Mouse (Mus musculus) CH12.LX (cell line): ENCODE data around the gene Krt35. TPM values are rescaled to one million over a fixed set of nuclear protein-coding genes. Genes with fewer than 3 reads are reported as not detected.

Source experiments
- DNase-seq: peaks from one replicate; pipeline ENCODE4 v3.0.0-alpha.2; 2013; ENCODE audit errors: extremely low read depth
- H3K27ac ChIP-seq: 2 replicates; pipeline ENCODE4 v1.5.1; 2012; ENCODE audit warnings: low read depth, mild to moderate bottlenecking, control low read depth, moderate library complexity; ENCODE audit not compliant: insufficient read depth
- H3K27me3 ChIP-seq: replicated peaks from 2 replicates; pipeline ENCODE3; 2012; ENCODE audit warnings: inconsistent platforms
- H3K36me3 ChIP-seq, 2 experiments: replicated peaks in 1 of 2; 2 replicates each; pipeline versions ENCODE3 to v1.6.1; 2012; ENCODE audit warnings: inconsistent platforms in 1 of 2, low read length in 1 of 2, mild to moderate bottlenecking in 1 of 2, mixed read lengths in 1 of 2, moderate library complexity in 1 of 2; ENCODE audit not compliant: control insufficient read depth in 1 of 2, insufficient read depth in 1 of 2
- H3K4me1 ChIP-seq, 2 experiments: 2 replicates each; pipeline ENCODE4 v1.6.1; 2012; ENCODE audit warnings: inconsistent platforms in 1 of 2, moderate library complexity in 1 of 2; ENCODE audit not compliant: insufficient read depth in 2 of 2, control insufficient read depth in 1 of 2
- H3K4me2 ChIP-seq: 2 replicates; pipeline ENCODE4 v1.6.1; 2012; ENCODE audit warnings: low read depth, mild to moderate bottlenecking, control low read depth; ENCODE audit not compliant: poor library complexity, insufficient read depth, severe bottlenecking
- H3K4me3 ChIP-seq, 3 experiments: fragments of 150-350 bp in 1 of 3; sonication (generic) in 1 of 3; replicated peaks in 1 of 3; 2 replicates each; pipeline versions ENCODE3 to v1.5.1; 2011 to 2012; ENCODE audit warnings: low read depth in 2 of 3, low read length in 2 of 3, mild to moderate bottlenecking in 2 of 3, moderate library complexity in 2 of 3, control low read depth in 1 of 3, improper control_type of control experiment in 1 of 3, inconsistent platforms in 1 of 3, mixed read lengths in 1 of 3; ENCODE audit not compliant: poor library complexity in 1 of 3
- H3K79me2 ChIP-seq: replicated peaks from 2 replicates; pipeline ENCODE4 v1.6.1; 2012; ENCODE audit warnings: mild to moderate bottlenecking, moderate library complexity; ENCODE audit not compliant: control insufficient read depth, poor library complexity, insufficient read depth, severe bottlenecking; ENCODE audit errors: extremely low read depth
- H3K9ac ChIP-seq: 2 replicates; pipeline ENCODE4 v1.6.1; 2012; ENCODE audit warnings: low read depth, mild to moderate bottlenecking, control low read depth, moderate library complexity; ENCODE audit not compliant: insufficient read depth
- H3K9me3 ChIP-seq: replicated peaks from 2 replicates; pipeline ENCODE3; 2012; ENCODE audit warnings: low read length, inconsistent platforms, mixed read lengths
- CTCF ChIP-seq, 2 experiments: IDR thresholded peaks in 1 of 2; conservative IDR thresholded peaks in 1 of 2; 2 replicates each; pipeline ENCODE4 v1.5.1; 2011 to 2012; ENCODE audit warnings: low read depth in 2 of 2, low read length in 2 of 2, improper control_type of control experiment in 1 of 2, inconsistent platforms in 1 of 2, mild to moderate bottlenecking in 1 of 2, moderate library complexity in 1 of 2
- ETS1 ChIP-seq: conservative IDR thresholded peaks from 2 replicates; pipeline ENCODE4 v1.6.1; 2012; ENCODE audit warnings: low read depth, mild to moderate bottlenecking, inconsistent platforms, low read length, improper control_type of control experiment, moderate library complexity
- GABPA ChIP-seq: IDR thresholded peaks from 2 replicates; pipeline ENCODE4 v1.6.1; 2012; ENCODE audit warnings: low read depth, low read length, improper control_type of control experiment, inconsistent platforms; ENCODE audit not compliant: insufficient replicate concordance
- IRF4 ChIP-seq: IDR thresholded peaks from 2 replicates; pipeline ENCODE4 v1.6.1; 2014; ENCODE audit warnings: low read depth, mild to moderate bottlenecking, inconsistent platforms, low read length, improper control_type of control experiment
- JUN ChIP-seq: IDR thresholded peaks from 2 replicates; pipeline ENCODE4 v1.6.1; 2011; ENCODE audit warnings: low read depth, mild to moderate bottlenecking, low read length, improper control_type of control experiment, moderate library complexity; ENCODE audit not compliant: insufficient read depth
- JUND ChIP-seq: conservative IDR thresholded peaks from 2 replicates; pipeline ENCODE4 v1.6.1; 2011; ENCODE audit warnings: low read depth, low read length, improper control_type of control experiment
- KAT2A ChIP-seq: IDR thresholded peaks from 2 replicates; pipeline ENCODE4 v1.6.1; 2012; ENCODE audit warnings: low read length, improper control_type of control experiment, inconsistent platforms; ENCODE audit not compliant: insufficient replicate concordance
- MAFK ChIP-seq: IDR thresholded peaks from 2 replicates; pipeline ENCODE4 v1.6.1; 2011; ENCODE audit warnings: low read length, improper control_type of control experiment; ENCODE audit not compliant: insufficient replicate concordance
- MAX ChIP-seq: IDR thresholded peaks from 2 replicates; pipeline ENCODE4 v1.6.1; 2011; ENCODE audit warnings: low read length, improper control_type of control experiment
- MEF2A ChIP-seq: IDR thresholded peaks from 2 replicates; pipeline ENCODE4 v1.6.1; 2014; ENCODE audit warnings: low read depth, mild to moderate bottlenecking, inconsistent platforms, low read length, improper control_type of control experiment, borderline replicate concordance
- MYC ChIP-seq: IDR thresholded peaks from 2 replicates; pipeline ENCODE4 v1.6.1; 2011; ENCODE audit warnings: low read depth, mild to moderate bottlenecking, improper control_type of control experiment, low read length
- NELFE ChIP-seq: IDR thresholded peaks from 2 replicates; pipeline ENCODE4 v1.6.1; 2011; ENCODE audit warnings: low read depth, low read length, improper control_type of control experiment
- RAD21 ChIP-seq: IDR thresholded peaks from 2 replicates; pipeline ENCODE4 v1.6.1; 2011; ENCODE audit warnings: low read depth, mild to moderate bottlenecking, low read length, improper control_type of control experiment, moderate library complexity
- TBP ChIP-seq: conservative IDR thresholded peaks from 2 replicates; pipeline ENCODE4 v1.6.1; 2011; ENCODE audit warnings: low read depth, low read length, improper control_type of control experiment
- USF2 ChIP-seq: conservative IDR thresholded peaks from 2 replicates; pipeline ENCODE4 v1.6.1; 2011; ENCODE audit warnings: low read depth, low read length, improper control_type of control experiment
- ZMIZ1 ChIP-seq: IDR thresholded peaks from 2 replicates; pipeline ENCODE4 v1.6.1; 2012; ENCODE audit warnings: low read depth, mild to moderate bottlenecking, inconsistent platforms, low read length, improper control_type of control experiment
- ZNF384 ChIP-seq: IDR thresholded peaks from 2 replicates; pipeline ENCODE4 v1.6.1; 2012; ENCODE audit warnings: low read depth, low read length, improper control_type of control experiment, inconsistent platforms
- dilution Hi-C: fragments of 300-500 bp; cut with MboI; formaldehyde crosslinking; loops from 2 replicates; pipeline ENCODE4 v1.14.3; 2020; ENCODE audit warnings: low sequenced_read_pairs; ENCODE audit not compliant: extremely low pct_unique_long_range_greater_than_20kb, extremely low pct_ligation_motif_present
- in situ Hi-C: fragments of 300-500 bp; cut with MboI; formaldehyde crosslinking; loops from 3 replicates; pipeline ENCODE4 v1.14.3; 2019; ENCODE audit warnings: low sequenced_read_pairs, low pct_ligation_motif_present, low pct_unique_long_range_greater_than_20kb, mixed read lengths
- polyA plus RNA-seq: library from polyadenylated mRNA; unstranded; fragments of >175 nt; gene quantifications from 2 replicates; pipeline ENCODE4 v1.2.1, GENCODE M21; 2012; ENCODE audit warnings: low read depth; ENCODE audit not compliant: insufficient read length
- total RNA-seq, 2 experiments: library from RNA; depleted of rRNA; stranded (reverse); fragments of 300-350 nt in 1 of 2; fragments of >200 nt in 1 of 2; gene quantifications; 2 replicates each; pipeline ENCODE4 v1.2.3; 2012 to 2014

Krt35 gene
- total and polyA plus RNA-seq, 3 experiments = not detected

GRCm38 (mm10) chr11:100113742-100114029, 17.6 kb upstream of the Krt35 start:
- peaks cover 99% of the 10 kb centered on the region for H3K27me3 ChIP-seq
- H3K4me2 ChIP-seq = no peak overlapping the region
- H3K4me1 ChIP-seq = no peaks in the 10 kb centered on the region
- DNase-seq = no peak
- H3K9ac ChIP-seq = no peak overlapping the region
- H3K79me2 ChIP-seq = no peaks in the 10 kb centered on the region
- dilution Hi-C loops = no loop called here
- in situ Hi-C loops = no loop called here
- no peaks in the 10 kb centered on the region for H3K36me3 ChIP-seq
- H3K27ac ChIP-seq = no peak overlapping the region
- no peaks in the 10 kb centered on the region for H3K9me3 ChIP-seq
- no peak overlapping the region for H3K4me3 ChIP-seq
- TF ChIP-seq JUND (no peak), ETS1 (no peak), RAD21 (no peak), KAT2A (no peak), MEF2A (no peak), MAFK (no peak), JUN (no peak), ZNF384 (no peak), MAX (no peak), MYC (no peak), NELFE (no peak), CTCF (conservative IDR thresholded peaks at IDR 0.05 in 1 of 2, IDR thresholded peaks at IDR 0.05 in 1 of 2; ENCODE audit: low read depth in 2 of 2, low read length in 2 of 2) (no peak), ZMIZ1 (no peak), IRF4 (no peak)
- TF ChIP-seq, all 38 proteins: peak for 0

DNA sequence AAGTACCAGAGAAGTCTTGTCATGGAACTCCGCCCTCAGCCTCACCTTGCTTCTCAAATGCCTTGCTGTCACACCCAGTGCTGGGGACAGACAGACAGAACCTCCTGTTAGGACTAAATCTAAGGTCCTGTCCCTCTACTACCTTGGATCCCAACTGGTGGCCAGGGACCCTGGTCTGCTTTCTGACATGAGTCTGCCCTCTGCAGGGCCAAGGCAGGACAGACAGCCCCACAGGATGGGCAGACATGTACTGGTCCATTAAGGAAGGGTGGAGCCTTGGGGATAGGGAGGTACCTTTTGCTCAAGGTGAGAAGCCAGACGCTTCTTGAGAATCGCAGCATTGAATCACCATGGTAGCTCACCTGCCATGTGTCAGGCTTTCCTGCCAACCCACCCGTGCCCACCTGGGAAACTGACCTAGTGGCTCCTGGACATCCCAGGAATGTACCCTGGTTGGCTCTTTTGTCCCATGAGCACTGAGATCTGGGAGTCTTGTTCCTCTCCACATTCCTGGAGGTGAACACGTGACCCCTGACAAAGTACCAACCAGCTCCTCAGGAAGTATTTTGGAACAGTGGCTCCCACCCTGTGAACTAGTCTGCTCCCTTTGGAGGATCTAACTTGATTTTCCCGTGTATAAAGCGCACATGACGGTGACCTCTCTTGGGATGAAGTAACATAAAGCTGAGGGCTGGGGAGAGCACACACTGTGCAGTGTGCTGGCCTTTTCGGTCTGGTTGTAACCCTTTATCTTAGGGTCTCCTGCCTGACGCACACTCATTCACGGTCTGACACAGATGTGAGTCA, 17.1 kb upstream of the Krt35 start:
- dilution Hi-C loops = no loop called here
- no peak overlapping the region for H3K4me3 ChIP-seq
- H3K27ac ChIP-seq = no peak overlapping the region
- no peak overlapping the region for H3K4me2 ChIP-seq
- no peaks in the 10 kb centered on the region for H3K36me3 ChIP-seq
- in situ Hi-C loops = no loop called here
- TF ChIP-seq JUN (no peak), KAT2A (no peak), USF2 (no peak), TBP (no peak), GABPA (no peak), MAX (no peak)
- no peak overlapping the region for H3K9ac ChIP-seq
- no peaks in the 10 kb centered on the region for H3K79me2 ChIP-seq
- no peaks in the 10 kb centered on the region for H3K4me1 ChIP-seq
- H3K27me3 ChIP-seq = peaks cover 99% of the 10 kb centered on the region
- DNase-seq = no peak
- no peaks in the 10 kb centered on the region for H3K9me3 ChIP-seq
